Mouse (Mus musculus): ENCODE measurements at regions not wholly inside any gene's neighbourhood (a gene's known extent, or its start where the extent isn't known, plus 50 kb on each side); places are given as distances from the start of the nearest gene placed in this dataset.

- no peak overlapping the region for H3K27ac ChIP-seq (replicated peaks; ENCODE audit: insufficient read depth, low read depth, low read length)
- no peak overlapping the region for H3K9ac ChIP-seq (ENCODE audit: low read depth, low read length)
- H3K79me2 ChIP-seq (ENCODE audit: control insufficient read depth, insufficient read depth, low read length) = no peaks in the 10 kb centered on the region
- DNase-seq (ENCODE audit: extremely low read depth, low read depth, low spot score) = no peak
- TF ChIP-seq CTCF (IDR thresholded peaks at IDR 0.05; ENCODE audit: low read depth, low read length) (no peak), POLR2A (IDR thresholded peaks at IDR 0.05; ENCODE audit: extremely low read depth, insufficient read depth, low read length) (no peak)
- H3K4me1 ChIP-seq (ENCODE audit: control insufficient read depth, insufficient read depth, low read length) = no peaks in the 10 kb centered on the region
- WGBS = 88% methylated on average over 3 of the region's 3 CpGs
- H3K36me3 ChIP-seq (ENCODE audit: control insufficient read depth, insufficient read depth, low read length) = no peaks in the 10 kb centered on the region
- H3K27me3 ChIP-seq (ENCODE audit: control insufficient read depth, insufficient read depth, low read length) = no peaks in the 10 kb centered on the region
- no peak overlapping the region for H3K4me3 ChIP-seq (ENCODE audit: insufficient read depth, low read depth, low read length)
Measured at GRCm38 (mm10) chr4:52368527-52368926, 70.5 kb upstream of the Smc2 start.
